Mouse (Mus musculus): ENCODE data around the gene Iqschfp. TPM values are rescaled to one million over a fixed set of nuclear protein-coding genes. Genes with fewer than 3 reads are reported as not detected.
A peak's percentile ranks its signal among the peaks of the same experiment; 100 is the strongest.

Gene Iqschfp
- total RNA-seq, 2 experiments from 2014 or later: not detected

GRCm38 (mm10) chr3:68558744-68559143 is 666.7 kb downstream of the Iqschfp start:
- DNase-seq: no peak
- intact Hi-C loops (cut with DNase I): no loop called here

- intact Hi-C loops (cut with DNase I): no loop called here
- DNase-seq: peak; percentile 66 to 70
Observed at GRCm38 (mm10) chr3:68560057-68560456, 668.0 kb downstream of the Iqschfp start.

- intact Hi-C loops (cut with DNase I): loop anchor here (1.0 kb wide), 1 partner anchor 150 kb away; no protein-coding TSS in a partner anchor
Observed at GRCm38 (mm10) chr3:68562838-68563237, 670.8 kb downstream of the Iqschfp start.

GRCm38 (mm10) chr3:68563922-68564321 is 671.9 kb downstream of the Iqschfp start:
- intact Hi-C loops (cut with DNase I): loop anchor here (1.0 to 2.0 kb wide), 2 partner anchors 49 to 149 kb away; no protein-coding TSS in a partner anchor
- DNase-seq: peak in 1 of 2 experiments; percentile 61

More at GRCm38 (mm10) chr3:68562838-68563237, 670.8 kb downstream of the Iqschfp start:
- DNase-seq: no peak

GRCm38 (mm10) chr3:68564978-68565674 is 673.1 kb downstream of the Iqschfp start:
- intact Hi-C loops (cut with DNase I): loop anchor here (2.0 kb wide), 1 partner anchor 48 kb away; no protein-coding TSS in a partner anchor
- no peak for DNase-seq

GRCm38 (mm10) chr3:68565675-68566055 is 673.6 kb downstream of the Iqschfp start:
- no peak for DNase-seq
- intact Hi-C loops (cut with DNase I): loop anchor here (2.0 kb wide), 1 partner anchor 47 kb away; no protein-coding TSS in a partner anchor

- intact Hi-C loops (cut with DNase I): no loop called here
- no peak for DNase-seq
Observed at GRCm38 (mm10) chr3:68567581-68567980, 675.5 kb downstream of the Iqschfp start.

- intact Hi-C loops (cut with DNase I): no loop called here
- DNase-seq: no peak
Observed at GRCm38 (mm10) chr3:68568149-68568548, 676.1 kb downstream of the Iqschfp start.

- no peak for DNase-seq
- intact Hi-C loops (cut with DNase I): no loop called here
Observed at GRCm38 (mm10) chr3:68568716-68569115, 676.7 kb downstream of the Iqschfp start.

GRCm38 (mm10) chr3:68570319-68570718 is 678.3 kb downstream of the Iqschfp start:
- intact Hi-C loops (cut with DNase I): no loop called here
- DNase-seq: no peak

GRCm38 (mm10) chr3:68572249-68573225 is 680.5 kb downstream of the Iqschfp start:
- no peak for DNase-seq
- intact Hi-C loops (cut with DNase I): no loop called here

GRCm38 (mm10) chr3:68573226-68573624 is 681.2 kb downstream of the Iqschfp start:
- no peak for DNase-seq
- intact Hi-C loops (cut with DNase I): no loop called here

GRCm38 (mm10) chr3:68574097-68574496 is 682.1 kb downstream of the Iqschfp start:
- intact Hi-C loops (cut with DNase I): no loop called here
- DNase-seq: no peak

GRCm38 (mm10) chr3:68574565-68574964 is 682.5 kb downstream of the Iqschfp start:
- intact Hi-C loops (cut with DNase I): no loop called here
- DNase-seq: no peak

- intact Hi-C loops (cut with DNase I): no loop called here
- DNase-seq: no peak
Observed at GRCm38 (mm10) chr3:68575636-68576340, 683.8 kb downstream of the Iqschfp start.

GRCm38 (mm10) chr3:68576431-68576830 is 684.4 kb downstream of the Iqschfp start:
- DNase-seq: no peak
- intact Hi-C loops (cut with DNase I): no loop called here

GRCm38 (mm10) chr3:68576948-68577347 is 684.9 kb downstream of the Iqschfp start:
- intact Hi-C loops (cut with DNase I): no loop called here
- no peak for DNase-seq

- intact Hi-C loops (cut with DNase I): no loop called here
- DNase-seq: no peak
Observed at GRCm38 (mm10) chr3:68581591-68581990, 689.6 kb downstream of the Iqschfp start.

- no peak for DNase-seq
- intact Hi-C loops (cut with DNase I): loop anchor here (2.0 kb wide), 1 partner anchor 33 kb away; no protein-coding TSS in a partner anchor
Observed at GRCm38 (mm10) chr3:68582103-68582740, 690.2 kb downstream of the Iqschfp start.
